ENCODE assay signal across 8 mouse cellular contexts in the genomic region with DNA sequence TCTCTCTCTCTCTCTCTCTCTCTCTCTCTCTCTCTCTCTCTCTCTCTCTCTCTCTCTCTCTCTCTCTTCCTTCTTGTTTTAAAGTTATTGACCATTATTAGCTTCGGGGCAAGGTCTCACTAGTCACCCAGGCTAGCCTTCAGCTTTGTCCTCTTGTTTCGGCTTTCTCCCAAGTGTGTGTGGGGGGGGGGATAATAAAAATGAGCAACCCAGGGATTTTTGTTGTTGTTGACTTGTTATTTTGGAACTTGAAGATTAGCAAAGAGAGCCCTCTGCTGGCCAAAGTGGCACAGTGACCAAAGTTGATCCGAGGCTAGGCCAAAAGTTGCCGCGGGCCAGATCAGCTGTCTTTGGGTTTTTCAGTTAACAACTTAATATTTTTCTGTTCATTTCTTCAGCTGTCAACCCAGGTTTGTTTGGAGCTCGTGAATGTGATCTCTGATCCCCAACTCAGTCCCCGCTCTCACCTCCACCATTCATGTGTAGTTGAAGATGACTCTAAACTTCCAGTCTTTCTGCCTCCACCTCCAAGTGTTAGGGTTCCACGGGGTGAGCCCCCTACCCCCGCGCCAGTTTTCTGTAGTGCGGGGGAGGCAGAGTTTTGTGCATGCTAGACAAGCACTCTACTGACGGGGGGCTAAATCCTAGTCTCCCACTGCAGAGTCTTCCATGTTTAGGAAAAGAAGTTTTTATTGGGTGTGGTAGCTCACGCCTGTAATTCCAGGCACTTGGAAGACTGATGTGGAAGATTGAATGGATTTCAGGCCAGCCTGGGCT. TPM values are rescaled to one million over a fixed set of nuclear protein-coding genes. Genes with fewer than 3 reads are reported as not detected.
DNase-seq lines count a peak whose midpoint lies in the region; ATAC-seq and TF ChIP-seq lines count a peak whose summit lies in the region.

No protein-coding gene starts in this region.

- no peak overlapping the region for H3K9ac ChIP-seq in intestine, postnatal 0 days (ENCODE audit: low read depth, low read length)
- no peak overlapping the region for H3K9ac ChIP-seq in liver, embryonic 15.5 days

- 39% methylated on average over 13 of the region's 13 CpGs for WGBS in cerebellum, adult 2 months
- 48% methylated on average over 13 of the region's 13 CpGs for WGBS in intestine, postnatal 0 days
- WGBS in liver, embryonic 15.5 days (ENCODE audit: insufficient replicate concordance): 37% methylated on average over 13 of the region's 13 CpGs
- 41% methylated on average over 13 of the region's 13 CpGs for WGBS in olfactory bulb, adult 2 months

- no peak overlapping the region for H3K27ac ChIP-seq in cerebellum, adult 2 months (ENCODE audit: insufficient read depth, low read length)
- H3K27ac ChIP-seq in intestine, postnatal 0 days (ENCODE audit: low read depth, low read length): no peak overlapping the region
- H3K27ac ChIP-seq in liver, embryonic 15.5 days (replicated peaks): 0 out of 2 replicates have a peak overlapping the region, but pooled peaks have one; percentile 15
- no peak overlapping the region for H3K27ac ChIP-seq in olfactory bulb, adult 2 months (ENCODE audit: insufficient read depth, low read depth, low read length)

- H3K4me2 ChIP-seq in intestine, postnatal 0 days (replicated peaks; ENCODE audit: low read depth): no peak overlapping the region; the same call in 1 of the 2 replicates
- H3K4me2 ChIP-seq in liver, embryonic 15.5 days: peak overlapping the region; percentile 0; the same call in 1 of the 2 replicates

- no peak for TF ChIP-seq POLR2A in cerebellum, adult 2 months (IDR thresholded peaks at IDR 0.05; ENCODE audit: borderline replicate concordance, insufficient read depth, low read length)
- no peak for TF ChIP-seq POLR2A in olfactory bulb, adult 2 months (IDR thresholded peaks at IDR 0.05; ENCODE audit: insufficient read depth, low read depth, low read length)

- DNase-seq in urinary bladder, adult 18-20 months (ENCODE audit: low spot score in 2 of 2): peak; percentile 30 to 50
- no peak for DNase-seq in urinary bladder, postnatal 10 days (ENCODE audit: low spot score)
- DNase-seq in cerebellum, adult 2 months: peak; percentile 69 to 75
- DNase-seq in frontal cortex, postnatal 36 days (ENCODE audit: low spot score in 2 of 2): peak; percentile 56 to 64
- DNase-seq in thymus, postnatal 25 days: peak; percentile 75

- no peak overlapping the region for H3K4me3 ChIP-seq in cerebellum, adult 2 months (replicated peaks; ENCODE audit: insufficient read depth, low read depth, low read length)
- no peak overlapping the region for H3K4me3 ChIP-seq in intestine, postnatal 0 days (ENCODE audit: low read depth, low read length)
- no peak overlapping the region for H3K4me3 ChIP-seq in liver, embryonic 15.5 days (replicated peaks)
- no peak overlapping the region for H3K4me3 ChIP-seq in olfactory bulb, adult 2 months (ENCODE audit: insufficient read depth, low read depth, low read length)

- no peaks in the 10 kb centered on the region for H3K27me3 ChIP-seq in cerebellum, adult 2 months (ENCODE audit: control insufficient read depth, insufficient read depth, low read length)
- no peaks in the 10 kb centered on the region for H3K27me3 ChIP-seq in intestine, postnatal 0 days (replicated peaks; ENCODE audit: control insufficient read depth, insufficient read depth, low read length)
- H3K27me3 ChIP-seq in liver, embryonic 15.5 days: no peaks in the 10 kb centered on the region

- no peaks in the 10 kb centered on the region for H3K4me1 ChIP-seq in cerebellum, adult 2 months (ENCODE audit: control insufficient read depth, insufficient read depth, low read length)
- no peaks in the 10 kb centered on the region for H3K4me1 ChIP-seq in intestine, postnatal 0 days (replicated peaks; ENCODE audit: control insufficient read depth, insufficient read depth, low read length)
- peaks cover 42% of the 10 kb centered on the region for H3K4me1 ChIP-seq in liver, embryonic 15.5 days (replicated peaks)
- H3K4me1 ChIP-seq in olfactory bulb, adult 2 months (ENCODE audit: control insufficient read depth, insufficient read depth, low read length): peaks cover 3% of the 10 kb centered on the region

- no peaks in the 10 kb centered on the region for H3K9me3 ChIP-seq in intestine, postnatal 0 days (ENCODE audit: control insufficient read depth)
- no peaks in the 10 kb centered on the region for H3K9me3 ChIP-seq in liver, embryonic 15.5 days (replicated peaks)

- H3K36me3 ChIP-seq in intestine, postnatal 0 days (ENCODE audit: control insufficient read depth, insufficient read depth): no peaks in the 10 kb centered on the region; the same call in 1 of the 2 replicates
- peaks cover 91% of the 10 kb centered on the region for H3K36me3 ChIP-seq in liver, embryonic 15.5 days (replicated peaks)

- TF ChIP-seq CTCF in cerebellum, adult 2 months (IDR thresholded peaks at IDR 0.05; ENCODE audit: borderline replicate concordance, insufficient read depth, low read depth, low read length): peak; percentile 69; the same call in 1 of the 2 replicates
- TF ChIP-seq CTCF in intestine, postnatal 0 days (IDR thresholded peaks at IDR 0.05; ENCODE audit: low read depth): peak; percentile 77
- TF ChIP-seq CTCF in olfactory bulb, adult 2 months (IDR thresholded peaks at IDR 0.05; ENCODE audit: insufficient read depth, low read depth, low read length): peak; percentile 48; the same call in 1 of the 2 replicates

- ATAC-seq in intestine, postnatal 0 days: no peak
- no peak for ATAC-seq in liver, embryonic 15.5 days (ENCODE audit: insufficient read depth)

RNA-seq across cellular contexts. Expression of a gene that starts 27.3 kb away (rescaled TPM):
- 45.6 and 52.7 TPM in 2 replicates for polyA plus RNA-seq in cerebellum, adult 2 months (2012; rRNA removed)
- 14.8 and 15.3 TPM in 2 replicates for polyA plus RNA-seq in intestine, postnatal 0 days (2015; fragmentation: Nextera tagmentation; extraction: Ambion mirVana)
- polyA plus RNA-seq in liver, embryonic 15.5 days (2015; fragmentation: Nextera tagmentation; extraction: Ambion mirVana): 13.3 and 14.1 TPM in 2 replicates
- 69.9 TPM in 1 of 2 replicates, not detected in the other for polyA plus RNA-seq in olfactory bulb, adult 2 months (2012; ENCODE audit: insufficient read depth, insufficient read length, low replicate concordance, missing spikeins)

RNA-seq across cellular contexts. Expression of a gene that starts 34.0 kb away (rescaled TPM):
- 1.5 TPM in 2 replicates for polyA plus RNA-seq in cerebellum, adult 2 months (2012; rRNA removed)
- 2.2 and 3.2 TPM in 2 replicates for polyA plus RNA-seq in intestine, postnatal 0 days (2015; fragmentation: Nextera tagmentation; extraction: Ambion mirVana)
- 2.8 TPM in 2 replicates for polyA plus RNA-seq in liver, embryonic 15.5 days (2015; fragmentation: Nextera tagmentation; extraction: Ambion mirVana)
- polyA plus RNA-seq in olfactory bulb, adult 2 months (2012; ENCODE audit: insufficient read depth, insufficient read length, low replicate concordance, missing spikeins): not detected in 2 replicates

RNA-seq across cellular contexts. Expression of a gene that starts 49.1 kb away (rescaled TPM):
- 30.5 and 32.5 TPM in 2 replicates for polyA plus RNA-seq in cerebellum, adult 2 months (2012; rRNA removed)
- polyA plus RNA-seq in intestine, postnatal 0 days (2015; fragmentation: Nextera tagmentation; extraction: Ambion mirVana): 6.5 and 7.3 TPM in 2 replicates
- polyA plus RNA-seq in liver, embryonic 15.5 days (2015; fragmentation: Nextera tagmentation; extraction: Ambion mirVana): 5.6 and 5.7 TPM in 2 replicates
- polyA plus RNA-seq in olfactory bulb, adult 2 months (2012; ENCODE audit: insufficient read depth, insufficient read length, low replicate concordance, missing spikeins): not detected in 2 replicates
